Mouse (Mus musculus): Measurements from ENCODE around the gene Cth. TPM values are rescaled to one million over a fixed set of nuclear protein-coding genes. Genes with fewer than 3 reads are reported as not detected.

Gene Cth
- total RNA-seq, 4 experiments from 2014 or later = 3.5 to 6.3 (median 4.9) TPM

Other genes starting within 250 kb of the Cth start
- 10 to 100 TPM; 79.1 to 86.6 (median 84.7) TPM for gene Ankrd13c, start 22.2 kb upstream of the Cth start, total RNA-seq (2022)
- gene Srsf11, start 111.6 kb upstream of the Cth start, total RNA-seq (2022) = 100 to 1,000 TPM; 132 to 164 (median 147) TPM
- gene Lrrc40, start 111.6 kb upstream of the Cth start, total RNA-seq (2022) = 10 to 100 TPM; 25.1 to 35.1 (median 30.8) TPM

Measured in left cerebral cortex, adult 8-10 months (tissue).